Mouse (Mus musculus) heart, postnatal 0 days (tissue): ENCODE measurements around the gene Hpn.

Experiments used
- CTCF ChIP-seq: IDR thresholded peaks from 2 replicates; pipeline ENCODE4 v1.5.1; 2016; ENCODE audit warnings: antibody characterized with exemption, control low read depth, low read depth
- EP300 ChIP-seq: IDR thresholded peaks from 2 replicates; pipeline ENCODE4 v1.6.1; 2016; ENCODE audit warnings: antibody characterized with exemption, low read depth

- TF ChIP-seq CTCF (no peak), EP300 (no peak)
These were observed 47.3 kb downstream of the Hpn start for GRCm38 (mm10) chr7:31067836-31068235.
